Mouse (Mus musculus) liver, postnatal 0 days (tissue): ENCODE results near the gene Ppp4c.

Experiments
- CTCF ChIP-seq: sonication (generic); IDR thresholded peaks from 2 replicates; pipeline ENCODE4 v1.5.1; 2016; ENCODE audit warnings: antibody characterized with exemption, low read depth
- EP300 ChIP-seq: IDR thresholded peaks from 2 replicates; pipeline ENCODE4 v1.6.1; 2016; ENCODE audit warnings: antibody characterized with exemption, low read depth, mild to moderate bottlenecking

DNA sequence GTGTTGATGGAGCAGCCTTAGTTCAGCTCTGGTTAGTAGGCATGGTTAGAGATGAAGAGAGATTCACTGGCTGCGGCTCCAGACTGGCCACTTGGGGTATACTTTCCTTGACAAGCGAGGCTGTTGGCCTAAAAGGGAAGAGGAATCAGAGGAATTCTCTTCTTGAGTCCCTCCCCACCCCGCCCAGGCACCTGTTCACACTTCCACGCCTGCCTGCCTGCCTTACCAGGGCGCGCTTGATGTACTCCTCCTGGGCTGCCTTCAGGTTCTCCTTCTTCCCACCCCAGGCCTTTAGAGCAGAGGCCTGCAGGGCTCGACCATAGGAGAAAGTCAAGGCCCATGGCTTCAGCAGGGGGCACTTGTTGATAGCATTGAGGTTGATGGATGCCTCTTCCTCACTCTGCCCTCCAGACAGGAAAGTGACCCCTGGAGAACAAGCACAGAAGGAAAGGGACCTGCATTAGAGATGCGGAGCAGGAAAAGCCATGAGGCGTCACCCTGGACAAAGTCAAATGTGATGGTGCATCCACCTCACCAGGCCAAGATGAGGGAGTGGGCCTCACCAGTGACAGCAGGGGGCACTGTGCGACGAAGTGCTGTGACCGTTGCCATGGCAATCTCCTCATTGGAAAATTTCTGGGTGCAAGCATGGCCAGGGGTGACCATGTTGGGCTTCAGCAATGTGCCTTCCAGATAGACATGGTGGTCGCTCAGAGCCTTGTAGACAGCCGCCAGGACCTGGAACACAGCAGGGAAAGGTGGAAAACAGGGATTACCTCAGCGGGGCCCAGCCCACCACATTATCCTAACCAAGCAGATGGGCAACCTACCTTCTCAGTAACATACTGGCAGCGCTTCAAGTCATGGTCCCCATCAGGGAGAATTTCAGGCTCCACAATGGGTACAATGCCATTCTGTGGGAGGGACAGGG is 3.4 kb upstream of the Ppp4c start:
- TF ChIP-seq EP300, result no peak
- TF ChIP-seq CTCF, result peak; percentile 21; the same call in 1 of the 2 replicates
